Comparison of ENCODE assay signal across 13 mouse cellular contexts in the genomic region with DNA sequence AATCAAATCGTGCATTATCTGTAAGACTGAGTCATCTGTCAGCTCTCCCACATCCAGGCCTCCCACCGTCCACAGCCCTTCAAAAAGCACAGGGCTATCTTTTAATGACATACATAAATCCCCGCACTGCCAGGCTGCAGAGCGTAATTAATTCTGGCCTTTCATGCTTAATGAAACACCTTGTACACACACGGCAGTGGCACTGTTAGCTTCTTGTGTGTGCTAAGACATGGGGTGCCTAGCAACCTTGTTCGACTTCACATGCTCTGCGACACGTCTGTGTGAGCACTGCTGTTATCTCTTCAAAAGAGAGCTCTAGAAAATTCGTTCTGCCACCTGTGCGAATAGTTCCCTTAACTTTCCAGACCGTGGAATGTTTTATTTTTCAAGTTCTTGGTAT.
DNase-seq lines count a peak whose midpoint lies in the region; ATAC-seq lines count a peak whose summit lies in the region.
"Had no signal": no experiment of that assay in that cellular context is flagged by ENCODE, and none has a peak within 500 bp of the region (broad histone marks: within the 10 kb centered on the region; RNA-seq: fewer than 3 reads in every experiment).

No protein-coding gene starts in this region.

- H3K9ac ChIP-seq in neural tube, embryonic 11.5 days (ENCODE audit: low read length): no peak overlapping the region
- H3K9ac ChIP-seq in limb, embryonic 12.5 days (replicated peaks): no peak overlapping the region
- H3K9ac ChIP-seq: embryonic facial prominence, embryonic 13.5 days; kidney, embryonic 15.5 days; limb, embryonic 15.5 days; stomach, embryonic 15.5 days had no signal

- ATAC-seq in neural tube, embryonic 11.5 days (ENCODE audit: insufficient read depth, low FRiP score, low TSS enrichment): peak; percentile 40
- ATAC-seq in limb, embryonic 12.5 days (ENCODE audit: insufficient number of reproducible peaks, insufficient read depth, low FRiP score, low TSS enrichment, low read depth): no peak

- H3K4me2 ChIP-seq in neural tube, embryonic 11.5 days (ENCODE audit: low read depth): no peak overlapping the region
- peak overlapping the region; percentile 21 for H3K4me2 ChIP-seq in limb, embryonic 12.5 days
- H3K4me2 ChIP-seq: embryonic facial prominence, embryonic 13.5 days; kidney, embryonic 15.5 days; limb, embryonic 15.5 days; stomach, embryonic 15.5 days had no signal

- no peaks in the 10 kb centered on the region for H3K9me3 ChIP-seq in heart, embryonic 10.5 days
- no peaks in the 10 kb centered on the region for H3K9me3 ChIP-seq in neural tube, embryonic 11.5 days (ENCODE audit: control insufficient read depth, low read length)
- no peaks in the 10 kb centered on the region for H3K9me3 ChIP-seq in limb, embryonic 12.5 days
- H3K9me3 ChIP-seq: embryonic facial prominence, embryonic 13.5 days; kidney, embryonic 15.5 days; limb, embryonic 15.5 days; stomach, embryonic 15.5 days had no signal

- DNase-seq in heart, embryonic 10.5 days (ENCODE audit: low spot score): no peak
- no peak for DNase-seq in heart, postnatal 10 days
- DNase-seq in neural tube, embryonic 11.5 days (ENCODE audit: low spot score): no peak
- no peak for DNase-seq in neural tube, embryonic 10.5 days (ENCODE audit: extremely low spot score, low spot score)
- DNase-seq in thymus, postnatal 36 days: no peak
- DNase-seq in urinary bladder, postnatal 4 days (ENCODE audit: low spot score in 2 of 2): no peak
- DNase-seq in kidney, adult 9 months: no peak
- DNase-seq: gastrocnemius, postnatal 25 days had no signal

- peak overlapping the region; percentile 97; the same call in 1 of the 2 replicates for H3K27ac ChIP-seq in heart, embryonic 10.5 days
- no peak overlapping the region for H3K27ac ChIP-seq in neural tube, embryonic 11.5 days (ENCODE audit: low read depth, low read length)
- no peak overlapping the region for H3K27ac ChIP-seq in limb, embryonic 12.5 days
- H3K27ac ChIP-seq: embryonic facial prominence, embryonic 13.5 days; kidney, embryonic 15.5 days; limb, embryonic 15.5 days; stomach, embryonic 15.5 days had no signal

- peaks cover 13% of the 10 kb centered on the region for H3K4me1 ChIP-seq in heart, embryonic 10.5 days
- no peaks in the 10 kb centered on the region for H3K4me1 ChIP-seq in neural tube, embryonic 11.5 days (ENCODE audit: control insufficient read depth, insufficient read depth, low read length)
- H3K4me1 ChIP-seq in limb, embryonic 12.5 days (replicated peaks): peaks cover 12% of the 10 kb centered on the region
- H3K4me1 ChIP-seq: embryonic facial prominence, embryonic 13.5 days; stomach, embryonic 15.5 days had no signal

- H3K4me3 ChIP-seq in heart, embryonic 10.5 days: peak overlapping the region; percentile 78
- no peak overlapping the region for H3K4me3 ChIP-seq in neural tube, embryonic 11.5 days (ENCODE audit: low read depth, low read length)
- H3K4me3 ChIP-seq in limb, embryonic 12.5 days (replicated peaks): no peak overlapping the region
- H3K4me3 ChIP-seq: embryonic facial prominence, embryonic 13.5 days; kidney, embryonic 15.5 days; limb, embryonic 15.5 days; stomach, embryonic 15.5 days had no signal

- H3K27me3 ChIP-seq in heart, embryonic 10.5 days (ENCODE audit: insufficient read depth, poor library complexity, severe bottlenecking): no peaks in the 10 kb centered on the region
- H3K27me3 ChIP-seq in neural tube, embryonic 11.5 days (ENCODE audit: control insufficient read depth, insufficient read depth, low read length): no peaks in the 10 kb centered on the region
- no peaks in the 10 kb centered on the region for H3K27me3 ChIP-seq in limb, embryonic 12.5 days
- H3K27me3 ChIP-seq: embryonic facial prominence, embryonic 13.5 days; kidney, embryonic 15.5 days; limb, embryonic 15.5 days; stomach, embryonic 15.5 days had no signal

- intact Hi-C loops in heart, postnatal 10 days (cut with DNase I): loop anchor here (10.0 kb wide), 2 partner anchors 300 to 380 kb away; no protein-coding TSS in a partner anchor

- H3K36me3 ChIP-seq in heart, embryonic 10.5 days: peaks cover 15% of the 10 kb centered on the region
- no peaks in the 10 kb centered on the region for H3K36me3 ChIP-seq in neural tube, embryonic 11.5 days (ENCODE audit: control insufficient read depth, insufficient read depth, low read length)
- 0 out of 2 replicates have a peak, but pooled peaks cover 3% of the 10 kb centered on the region for H3K36me3 ChIP-seq in limb, embryonic 12.5 days
- H3K36me3 ChIP-seq: embryonic facial prominence, embryonic 13.5 days; kidney, embryonic 15.5 days; limb, embryonic 15.5 days; stomach, embryonic 15.5 days had no signal

- WGBS in heart, embryonic 10.5 days: 30% methylated on average over 11 of the region's 11 CpGs
- 49% methylated on average over 11 of the region's 11 CpGs for WGBS in neural tube, embryonic 11.5 days
- WGBS in limb, embryonic 12.5 days: 39% methylated on average over 11 of the region's 11 CpGs
